Mouse (Mus musculus) stomach, postnatal 0 days (tissue): Measurements from ENCODE around the gene Opcml. TPM values are rescaled to one million over a fixed set of nuclear protein-coding genes. Genes with fewer than 3 reads are reported as not detected.

Experiments used
- ATAC-seq: fragments of 200-750 bp; cut with Nextera tagmentation; 2 replicates; pipeline ENCODE4 v1.8.0; 2017; ENCODE audit not compliant: low FRiP score, low TSS enrichment
- DNase-seq: peaks from one replicate; pipeline ENCODE4 v3.0.0-alpha.2; 2016; ENCODE audit warnings: low spot score
- H3K27ac ChIP-seq: fragments of 300-500 bp; sonication (generic); replicated peaks from 2 replicates; pipeline ENCODE4 v1.5.1; 2014; ENCODE audit warnings: mild to moderate bottlenecking, control low read depth
- H3K27me3 ChIP-seq: fragments of 300-500 bp; sonication (generic); 2 replicates; pipeline ENCODE4 v1.6.1; 2014; ENCODE audit warnings: low read length; ENCODE audit not compliant: control insufficient read depth, insufficient read depth
- H3K36me3 ChIP-seq: fragments of 300-500 bp; sonication (generic); 2 replicates; pipeline ENCODE4 v1.6.1; 2014; ENCODE audit warnings: low read length, mixed read lengths; ENCODE audit not compliant: control insufficient read depth, insufficient read depth
- H3K4me1 ChIP-seq: fragments of 300-500 bp; sonication (generic); replicated peaks from 2 replicates; pipeline ENCODE4 v1.6.1; 2014; ENCODE audit warnings: antibody characterized with exemption; ENCODE audit not compliant: control insufficient read depth, insufficient read depth
- H3K4me2 ChIP-seq: fragments of 300-500 bp; sonication (generic); replicated peaks from 2 replicates; pipeline ENCODE4 v1.6.1; 2014; ENCODE audit warnings: low read depth, mild to moderate bottlenecking, control low read depth, moderate library complexity
- H3K4me3 ChIP-seq: fragments of 300-500 bp; sonication (generic); 2 replicates; pipeline ENCODE4 v1.5.1; 2014; ENCODE audit warnings: low read depth, low read length, control low read depth
- H3K9ac ChIP-seq: fragments of 300-500 bp; sonication (generic); 2 replicates; pipeline ENCODE4 v1.6.1; 2014; ENCODE audit warnings: mild to moderate bottlenecking, low read length, control low read depth, mixed read lengths
- H3K9me3 ChIP-seq: fragments of 300-500 bp; sonication (generic); 2 replicates; pipeline ENCODE4 v1.6.1; 2016; ENCODE audit warnings: low read length; ENCODE audit not compliant: control insufficient read depth
- CTCF ChIP-seq: IDR thresholded peaks from 2 replicates; pipeline ENCODE4 v1.5.1; 2016; ENCODE audit warnings: antibody characterized with exemption, low read depth, mild to moderate bottlenecking, moderate library complexity
- EP300 ChIP-seq: optimal IDR thresholded peaks from 2 replicates; pipeline ENCODE3; 2016; ENCODE audit warnings: antibody characterized with exemption
- WGBS: fragments of 180-500 bp; shearing (Covaris S2); extraction: QIAGEN DNeasy Blood & Tissue Kit; methylation state at CpG from one replicate; pipeline ENCODE4 v1.1.7; 2014; 5-methylcytosine and 5-hydroxymethylcytosine counted together
- polyA plus RNA-seq: library from polyadenylated mRNA; unstranded; fragments of >200 nt; fragmentation: Nextera tagmentation; extraction: Ambion mirVana; gene quantifications from 2 replicates; pipeline ENCODE4 v1.2.1, GENCODE M21; 2015

The Opcml gene
- polyA plus RNA-seq, 1 experiment from 2014 or later: 1.1 TPM

GRCm38 (mm10) chr9:27814161-27814560, 23.6 kb downstream of the Opcml start:
- DNase-seq: no peak
- Histone ChIP-seq H3K9me3 (no peaks in the 10 kb centered on the region), H3K4me2 (no peak overlapping the region), H3K27me3 (no peaks in the 10 kb centered on the region), H3K27ac (no peak overlapping the region), H3K4me1 (no peaks in the 10 kb centered on the region), H3K36me3 (no peaks in the 10 kb centered on the region), H3K4me3 (no peak overlapping the region), H3K9ac (no peak overlapping the region)
- ATAC-seq: no peak
- TF ChIP-seq CTCF (no peak), EP300 (no peak)
- 14% methylated on average over 2 of the region's 2 CpGs for WGBS

- Histone ChIP-seq H3K36me3 (no peaks in the 10 kb centered on the region), H3K4me3 (no peak overlapping the region), H3K27ac (no peak overlapping the region), H3K9ac (no peak overlapping the region), H3K9me3 (no peaks in the 10 kb centered on the region), H3K27me3 (no peaks in the 10 kb centered on the region), H3K4me1 (no peaks in the 10 kb centered on the region), H3K4me2 (no peak overlapping the region)
- ATAC-seq (no peak), DNase-seq (no peak)
- WGBS: 56% methylated on average over 1 of the region's 1 CpGs
- no peak for TF ChIP-seq EP300
- TF ChIP-seq CTCF: no peak
Observed at GRCm38 (mm10) chr9:27821197-27821596, 30.6 kb downstream of the Opcml start.

- WGBS: 95% methylated on average over 6 of the region's 6 CpGs
- no peak overlapping the region for H3K9ac ChIP-seq
- DNase-seq (no peak), ATAC-seq (no peak)
- no peak overlapping the region for H3K4me2 ChIP-seq
- no peak overlapping the region for H3K27ac ChIP-seq
- H3K9me3 ChIP-seq: no peaks in the 10 kb centered on the region
- no peak for TF ChIP-seq EP300
- no peak for TF ChIP-seq CTCF
- H3K4me1 ChIP-seq: no peaks in the 10 kb centered on the region
- H3K36me3 ChIP-seq: no peaks in the 10 kb centered on the region
- no peaks in the 10 kb centered on the region for H3K27me3 ChIP-seq
- H3K4me3 ChIP-seq: no peak overlapping the region
Observed at GRCm38 (mm10) chr9:27822681-27823080, 32.1 kb downstream of the Opcml start.

- Histone ChIP-seq H3K9me3 (no peaks in the 10 kb centered on the region), H3K27me3 (no peaks in the 10 kb centered on the region), H3K4me2 (no peak overlapping the region), H3K36me3 (no peaks in the 10 kb centered on the region), H3K9ac (no peak overlapping the region), H3K4me3 (no peak overlapping the region), H3K27ac (no peak overlapping the region), H3K4me1 (no peaks in the 10 kb centered on the region)
- 18% methylated on average over 7 of the region's 7 CpGs for WGBS
- peak; percentile 35; the same call in 1 of the 2 replicates for ATAC-seq
- no peak for DNase-seq
- TF ChIP-seq EP300: no peak
- no peak for TF ChIP-seq CTCF
Observed at GRCm38 (mm10) chr9:27824424-27824823, 33.8 kb downstream of the Opcml start.

GRCm38 (mm10) chr9:27830519-27830918, 39.9 kb downstream of the Opcml start:
- Histone ChIP-seq H3K9me3 (no peaks in the 10 kb centered on the region), H3K4me3 (no peak overlapping the region), H3K36me3 (no peaks in the 10 kb centered on the region), H3K27ac (no peak overlapping the region), H3K27me3 (no peaks in the 10 kb centered on the region), H3K4me2 (no peak overlapping the region), H3K4me1 (no peaks in the 10 kb centered on the region), H3K9ac (no peak overlapping the region)
- TF ChIP-seq EP300 (no peak), CTCF (no peak)
- ATAC-seq (no peak), DNase-seq (no peak)
- 61% methylated on average over 5 of the region's 5 CpGs for WGBS

GRCm38 (mm10) chr9:27842806-27843205, 52.2 kb downstream of the Opcml start:
- no peaks in the 10 kb centered on the region for H3K9me3 ChIP-seq
- no peaks in the 10 kb centered on the region for H3K27me3 ChIP-seq
- ATAC-seq: no peak
- H3K4me3 ChIP-seq: no peak overlapping the region
- H3K4me2 ChIP-seq: no peak overlapping the region
- no peak overlapping the region for H3K27ac ChIP-seq
- no peak overlapping the region for H3K9ac ChIP-seq
- H3K36me3 ChIP-seq: no peaks in the 10 kb centered on the region
- 80% methylated on average over 5 of the region's 5 CpGs for WGBS
- H3K4me1 ChIP-seq: no peaks in the 10 kb centered on the region
- no peak for DNase-seq
- no peak for TF ChIP-seq EP300
- no peak for TF ChIP-seq CTCF
